Mouse (Mus musculus): ENCODE measurements around the gene Vsx1. TPM values are rescaled to one million over a fixed set of nuclear protein-coding genes. Genes with fewer than 3 reads are reported as not detected.

Vsx1 gene
- polyA plus RNA-seq, 1 experiment: not detected

GRCm38 (mm10) chr2:150647681-150648299 is 41.4 kb downstream of the Vsx1 start:
- Histone ChIP-seq H3K27ac (ENCODE audit: insufficient read depth, low read depth, low read length) (peak overlapping the region; percentile 83), H3K4me3 (ENCODE audit: insufficient read depth, low read length) (0 out of 2 replicates have a peak overlapping the region, but pooled peaks have one; percentile 21), H3K4me1 (ENCODE audit: control insufficient read depth, insufficient read depth, low read length) (peaks cover 13% of the 10 kb centered on the region)
- TF ChIP-seq POLR2A (IDR thresholded peaks at IDR 0.05; ENCODE audit: borderline replicate concordance, low read depth, low read length): no peak
- TF ChIP-seq CTCF (IDR thresholded peaks at IDR 0.05; ENCODE audit: low read depth, low read length): no peak

GRCm38 (mm10) chr2:150646411-150647121 is 42.6 kb downstream of the Vsx1 start:
- H3K4me3 ChIP-seq (ENCODE audit: insufficient read depth, low read length): no peak overlapping the region
- H3K27ac ChIP-seq (ENCODE audit: insufficient read depth, low read depth, low read length): no peak overlapping the region
- H3K4me1 ChIP-seq (ENCODE audit: control insufficient read depth, insufficient read depth, low read length): peaks cover 13% of the 10 kb centered on the region
- no peak for TF ChIP-seq POLR2A (IDR thresholded peaks at IDR 0.05; ENCODE audit: borderline replicate concordance, low read depth, low read length)
- TF ChIP-seq CTCF (IDR thresholded peaks at IDR 0.05; ENCODE audit: low read depth, low read length): no peak

GRCm38 (mm10) chr2:150645225-150645624 is 43.9 kb downstream of the Vsx1 start:
- TF ChIP-seq POLR2A (IDR thresholded peaks at IDR 0.05; ENCODE audit: borderline replicate concordance, low read depth, low read length) (no peak), CTCF (IDR thresholded peaks at IDR 0.05; ENCODE audit: low read depth, low read length) (no peak)
- peaks cover 15% of the 10 kb centered on the region for H3K4me1 ChIP-seq (ENCODE audit: control insufficient read depth, insufficient read depth, low read length)
- H3K27ac ChIP-seq (ENCODE audit: insufficient read depth, low read depth, low read length): no peak overlapping the region
- no peak overlapping the region for H3K4me3 ChIP-seq (ENCODE audit: insufficient read depth, low read length)

GRCm38 (mm10) chr2:150643726-150644415 is 45.3 kb downstream of the Vsx1 start:
- Histone ChIP-seq H3K4me1 (ENCODE audit: control insufficient read depth, insufficient read depth, low read length) (peaks cover 15% of the 10 kb centered on the region), H3K27ac (ENCODE audit: insufficient read depth, low read depth, low read length) (no peak overlapping the region), H3K4me3 (ENCODE audit: insufficient read depth, low read length) (no peak overlapping the region)

GRCm38 (mm10) chr2:150643166-150643565 is 46.0 kb downstream of the Vsx1 start:
- no peak overlapping the region for H3K4me3 ChIP-seq (ENCODE audit: insufficient read depth, low read length)
- peaks cover 10% of the 10 kb centered on the region for H3K4me1 ChIP-seq (ENCODE audit: control insufficient read depth, insufficient read depth, low read length)
- TF ChIP-seq POLR2A (IDR thresholded peaks at IDR 0.05; ENCODE audit: borderline replicate concordance, low read depth, low read length) (no peak), CTCF (IDR thresholded peaks at IDR 0.05; ENCODE audit: low read depth, low read length) (no peak)
- H3K27ac ChIP-seq (ENCODE audit: insufficient read depth, low read depth, low read length): no peak overlapping the region

More at GRCm38 (mm10) chr2:150643726-150644415, 45.3 kb downstream of the Vsx1 start:
- TF ChIP-seq CTCF (IDR thresholded peaks at IDR 0.05; ENCODE audit: low read depth, low read length) (no peak), POLR2A (IDR thresholded peaks at IDR 0.05; ENCODE audit: borderline replicate concordance, low read depth, low read length) (no peak)

GRCm38 (mm10) chr2:150638370-150638733 is 50.8 kb downstream of the Vsx1 start:
- H3K4me3 ChIP-seq (ENCODE audit: insufficient read depth, low read length): no peak overlapping the region
- no peak for TF ChIP-seq POLR2A (IDR thresholded peaks at IDR 0.05; ENCODE audit: borderline replicate concordance, low read depth, low read length)
- TF ChIP-seq CTCF (IDR thresholded peaks at IDR 0.05; ENCODE audit: low read depth, low read length): no peak
- no peak overlapping the region for H3K27ac ChIP-seq (ENCODE audit: insufficient read depth, low read depth, low read length)
- H3K4me1 ChIP-seq (ENCODE audit: control insufficient read depth, insufficient read depth, low read length): peaks cover 2% of the 10 kb centered on the region; the same call in 1 of the 2 replicates

GRCm38 (mm10) chr2:150637702-150638369 is 51.3 kb downstream of the Vsx1 start:
- no peak overlapping the region for H3K4me3 ChIP-seq (ENCODE audit: insufficient read depth, low read length)
- H3K4me1 ChIP-seq (ENCODE audit: control insufficient read depth, insufficient read depth, low read length): peaks cover 2% of the 10 kb centered on the region; the same call in 1 of the 2 replicates
- no peak overlapping the region for H3K27ac ChIP-seq (ENCODE audit: insufficient read depth, low read depth, low read length)
- TF ChIP-seq CTCF (IDR thresholded peaks at IDR 0.05; ENCODE audit: low read depth, low read length): no peak
- no peak for TF ChIP-seq POLR2A (IDR thresholded peaks at IDR 0.05; ENCODE audit: borderline replicate concordance, low read depth, low read length)

GRCm38 (mm10) chr2:150635877-150636446 is 53.2 kb downstream of the Vsx1 start:
- TF ChIP-seq CTCF (IDR thresholded peaks at IDR 0.05; ENCODE audit: low read depth, low read length): no peak
- no peak for TF ChIP-seq POLR2A (IDR thresholded peaks at IDR 0.05; ENCODE audit: borderline replicate concordance, low read depth, low read length)

More at GRCm38 (mm10) chr2:150635877-150636446, 53.2 kb downstream of the Vsx1 start:
- Histone ChIP-seq H3K27ac (ENCODE audit: insufficient read depth, low read depth, low read length) (no peak overlapping the region), H3K4me3 (ENCODE audit: insufficient read depth, low read length) (no peak overlapping the region), H3K4me1 (ENCODE audit: control insufficient read depth, insufficient read depth, low read length) (no peaks in the 10 kb centered on the region)

Other genes with a start within 250 kb of the Vsx1 start
- 1.5 and 3.1 TPM in 2 replicates for gene Zfp442, start 237.9 kb downstream of the Vsx1 start, polyA plus RNA-seq (2012; ENCODE audit: insufficient read depth, insufficient read length, missing spikeins)
- not detected in 2 replicates for gene Zfp345, start 204.3 kb downstream of the Vsx1 start, polyA plus RNA-seq (2012; ENCODE audit: insufficient read depth, insufficient read length, missing spikeins)
- not detected in 2 replicates for gene Cst7, start 118.9 kb downstream of the Vsx1 start, polyA plus RNA-seq (2012; ENCODE audit: insufficient read depth, insufficient read length, missing spikeins)
- gene Apmap, start 80.8 kb downstream of the Vsx1 start, polyA plus RNA-seq (2012; ENCODE audit: insufficient read depth, insufficient read length, missing spikeins): 21.4 and 22.1 TPM in 2 replicates
- 9.4 and 9.5 TPM in 2 replicates for gene Acss1, start 20.9 kb downstream of the Vsx1 start, polyA plus RNA-seq (2012; ENCODE audit: insufficient read depth, insufficient read length, missing spikeins)
- gene Entpd6, start 59.7 kb upstream of the Vsx1 start, polyA plus RNA-seq (2012; ENCODE audit: insufficient read depth, insufficient read length, missing spikeins): 7.2 and 8.2 TPM in 2 replicates
- gene Pygb, start 97.4 kb upstream of the Vsx1 start, polyA plus RNA-seq (2012; ENCODE audit: insufficient read depth, insufficient read length, missing spikeins): 24.3 and 33.9 TPM in 2 replicates
- 405 and 430 TPM in 2 replicates for gene Abhd12, start 215.4 kb upstream of the Vsx1 start, polyA plus RNA-seq (2012; ENCODE audit: insufficient read depth, insufficient read length, missing spikeins)
- 13.4 and 16.9 TPM in 2 replicates for gene Gins1, start 216.0 kb upstream of the Vsx1 start, polyA plus RNA-seq (2012; ENCODE audit: insufficient read depth, insufficient read length, missing spikeins)

Data from bone marrow macrophage, adult 2 months (primary cell).